Mouse (Mus musculus) gastrocnemius, postnatal 10 days (tissue): ENCODE measurements at regions not wholly inside any gene's neighbourhood (a gene's known extent, or its start where the extent isn't known, plus 50 kb on each side); places are given as distances from the start of the nearest gene placed in this dataset.
A peak's percentile ranks its signal among the peaks of the same experiment; 100 is the strongest.
"Not testable (repeated sequence)": the region's sequence is repeated elsewhere in the genome, so short reads cannot be mapped to it uniquely, and the experiment has no call there.

Experiments
- DNase-seq: peaks from one replicate; pipeline ENCODE4 v3.0.0; 2021; ENCODE audit warnings: mixed read lengths

GRCm38 (mm10) chr8:112427721-112428389, 142.0 kb upstream of the Cntnap4 start:
- no peak for DNase-seq

- DNase-seq: no peak
Observed at GRCm38 (mm10) chr8:112411968-112412367, 157.9 kb upstream of the Cntnap4 start.

- peak; percentile 42 for DNase-seq
Observed at GRCm38 (mm10) chr8:112411213-112411612, 158.6 kb upstream of the Cntnap4 start.

- DNase-seq: no peak
Observed at GRCm38 (mm10) chr8:112408211-112408735, 161.6 kb upstream of the Cntnap4 start.

DNA sequence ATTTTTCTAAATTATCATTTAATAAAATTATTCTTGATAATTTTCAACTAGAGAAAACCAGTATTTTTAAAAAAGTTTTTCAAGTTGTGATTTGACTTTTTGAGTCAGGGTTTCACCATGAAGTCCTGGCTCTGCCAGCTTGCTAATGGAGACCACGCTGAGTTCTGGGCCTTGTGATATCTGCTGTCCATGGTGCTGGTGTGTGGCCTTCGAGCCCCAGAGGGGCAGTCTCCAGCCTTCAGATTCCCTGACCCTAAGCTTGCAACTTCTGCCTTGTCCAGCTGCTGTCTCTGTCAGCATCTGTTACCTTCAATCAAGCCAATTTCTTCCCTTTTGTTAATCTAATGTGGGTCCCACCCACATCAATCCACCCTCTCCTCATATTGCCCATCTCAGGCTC, 165.8 kb upstream of the Cntnap4 start:
- DNase-seq: no peak

DNA sequence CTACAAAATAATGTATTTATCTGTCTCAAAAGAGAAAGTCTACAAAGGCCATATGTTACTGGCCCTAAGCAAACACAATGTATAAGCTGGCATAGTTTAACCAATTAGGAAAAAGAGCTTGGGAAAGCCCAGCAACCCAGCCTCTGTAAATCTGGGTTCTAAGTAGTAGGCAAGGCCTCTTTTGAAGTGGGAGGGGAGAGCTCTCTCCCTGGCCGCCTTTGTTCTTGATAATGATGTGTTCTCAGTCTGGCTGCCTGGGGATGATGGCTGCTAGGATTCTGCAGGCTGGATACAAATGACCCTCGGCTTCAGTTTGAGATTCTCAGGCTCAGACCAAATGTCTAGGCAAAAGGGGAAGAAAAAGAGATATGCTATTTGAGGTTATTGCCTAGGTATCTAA, 172.4 kb upstream of the Cntnap4 start:
- no peak for DNase-seq

- DNase-seq: no peak
Observed at GRCm38 (mm10) chr8:112390108-112390507, 179.7 kb upstream of the Cntnap4 start.

- no peak for DNase-seq
Observed at GRCm38 (mm10) chr8:112348323-112348722, 221.5 kb upstream of the Cntnap4 start.

DNA sequence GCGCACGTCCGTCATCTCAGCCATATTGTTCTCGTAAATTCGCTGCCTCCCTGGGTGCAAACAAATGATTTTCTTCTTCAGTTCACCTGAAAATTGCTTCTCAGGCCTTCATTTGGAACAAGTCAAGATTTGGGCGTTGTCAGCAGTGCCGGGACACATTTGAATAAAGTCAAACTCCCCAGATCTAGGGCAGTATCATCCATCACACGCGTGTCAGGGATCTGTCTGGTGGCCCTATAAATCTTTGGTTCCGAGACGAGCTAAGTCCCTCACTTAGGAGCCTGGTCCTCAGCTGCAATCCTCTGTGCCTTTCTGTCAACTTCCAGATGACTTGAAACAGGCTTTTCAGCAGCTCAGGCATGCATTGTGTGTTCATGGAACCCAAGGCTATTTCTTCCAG, 236.7 kb upstream of the Cntnap4 start:
- no peak for DNase-seq

DNA sequence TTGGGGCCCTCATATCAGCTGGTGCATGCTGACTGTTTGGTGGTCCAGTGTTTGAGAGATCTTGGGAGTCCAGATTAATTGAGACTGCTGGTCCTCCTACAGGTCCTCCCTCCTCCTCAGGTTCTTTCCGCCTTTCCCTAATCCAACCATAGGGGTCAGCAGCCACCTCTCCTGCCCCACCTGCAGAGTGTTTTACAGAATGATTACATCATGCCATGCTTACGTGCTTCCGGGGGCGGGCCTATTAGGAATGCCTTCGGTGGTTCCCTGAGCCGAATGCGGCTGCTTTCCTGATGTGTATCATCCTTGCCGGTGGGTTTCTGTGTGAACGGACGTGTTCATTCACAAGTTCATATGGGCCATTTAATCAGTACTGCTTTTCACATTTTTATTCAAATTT, 237.8 kb upstream of the Cntnap4 start:
- no peak for DNase-seq

DNA sequence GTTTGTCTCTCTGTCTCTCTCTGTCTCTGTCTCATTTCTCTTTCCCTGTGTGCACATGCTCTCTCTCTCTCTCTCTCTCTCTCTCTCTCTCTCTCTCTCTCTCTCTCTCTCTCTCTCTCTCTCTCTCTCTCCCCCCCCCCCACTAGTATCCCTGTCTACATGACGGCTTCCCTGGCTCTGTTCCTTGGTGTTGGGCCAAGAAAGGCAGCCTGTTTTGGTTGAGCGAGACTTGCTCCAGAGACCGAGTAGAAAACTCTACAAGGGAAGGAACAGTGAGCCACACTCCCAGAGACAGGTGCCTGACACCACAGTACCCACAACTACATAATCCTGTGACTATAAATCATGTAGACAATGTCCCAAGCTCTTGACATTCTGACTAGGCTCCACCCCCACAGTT, 260.0 kb upstream of the Cntnap4 start:
- DNase-seq: no peak

DNA sequence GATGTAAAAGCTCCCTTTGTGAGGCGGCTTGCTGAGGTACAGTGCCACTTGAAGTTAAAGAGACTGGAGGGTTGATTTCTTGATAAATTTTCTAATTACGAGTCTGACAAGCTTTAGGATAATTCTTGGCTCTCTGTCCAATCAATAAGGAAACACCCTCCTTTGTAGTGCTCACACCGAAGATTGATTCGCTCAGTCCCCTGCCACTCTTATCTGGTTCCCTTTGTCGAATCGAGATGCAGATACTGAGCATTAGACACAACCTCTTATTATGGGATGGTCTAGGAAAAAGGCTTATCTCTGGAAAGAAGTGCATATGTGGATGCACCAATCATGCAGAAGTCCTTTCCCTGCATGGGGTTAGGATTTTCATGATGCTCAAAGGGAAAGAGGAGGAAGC, 261.5 kb upstream of the Cntnap4 start:
- no peak for DNase-seq

- DNase-seq: no peak
Observed at GRCm38 (mm10) chr8:112297021-112297420, 272.8 kb upstream of the Cntnap4 start.

DNA sequence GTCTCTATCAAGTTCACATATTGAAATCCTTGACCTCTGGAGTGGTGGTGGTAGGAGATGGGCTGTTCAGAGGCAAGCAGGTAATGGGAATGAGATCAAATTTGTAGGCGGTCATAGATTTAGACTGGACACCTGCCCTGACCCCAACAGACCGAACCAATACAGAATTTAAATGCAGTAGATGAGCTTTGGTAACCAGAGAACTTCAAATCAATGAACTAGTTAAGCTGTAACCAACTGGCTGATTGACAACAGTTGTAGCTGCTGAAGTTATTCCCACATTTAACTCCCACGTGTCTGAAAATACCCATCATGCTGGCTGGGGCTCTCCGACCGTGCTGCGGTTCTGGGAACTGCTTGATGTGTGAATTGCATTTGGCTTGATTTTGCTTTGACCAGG, 268.5 kb upstream of the Gm6793 start:
- no peak for DNase-seq

GRCm38 (mm10) chr8:112269598-112269997, 254.8 kb upstream of the Gm6793 start:
- DNase-seq: no peak

GRCm38 (mm10) chr8:112269214-112269566, 254.4 kb upstream of the Gm6793 start:
- DNase-seq: no peak

- DNase-seq: no peak
Observed at GRCm38 (mm10) chr8:112268544-112269213, 253.8 kb upstream of the Gm6793 start.

- DNase-seq: no peak
Observed at GRCm38 (mm10) chr8:112257922-112258475, 243.2 kb upstream of the Gm6793 start.

DNA sequence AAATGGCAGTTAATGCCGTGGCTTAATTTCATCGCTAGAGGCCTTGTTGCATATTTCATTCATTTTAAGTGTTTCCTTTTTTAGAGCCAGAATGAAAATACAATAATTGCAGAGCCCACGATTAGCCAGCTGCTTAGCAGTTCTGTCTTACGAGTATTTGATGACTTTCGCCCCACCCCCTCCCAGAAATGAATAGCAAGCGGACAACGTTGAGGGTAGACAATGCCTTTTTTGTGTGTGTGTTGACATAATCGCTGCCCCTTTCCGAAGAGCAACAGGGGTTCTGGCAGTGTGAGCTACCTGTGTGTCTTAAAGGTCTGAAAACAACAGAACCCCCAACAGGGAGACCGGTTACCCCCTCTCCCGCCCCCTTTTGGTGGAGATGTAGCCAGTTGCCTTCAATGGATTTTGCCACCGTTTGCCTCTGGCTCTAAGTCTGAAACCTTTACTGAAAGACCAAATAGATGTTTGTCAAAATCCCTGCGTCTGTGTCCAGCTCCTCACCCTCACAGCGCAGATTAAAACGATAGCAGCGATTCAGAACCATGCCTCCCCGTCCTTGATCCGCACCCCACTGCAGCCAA, 242.6 kb upstream of the Gm6793 start:
- DNase-seq: no peak

- not testable (repeated sequence) for DNase-seq
Observed at GRCm38 (mm10) chr8:112246629-112247028, 231.8 kb upstream of the Gm6793 start.

- DNase-seq: no peak
Observed at GRCm38 (mm10) chr8:112238681-112239080, 223.8 kb upstream of the Gm6793 start.

GRCm38 (mm10) chr8:112236751-112237150, 221.9 kb upstream of the Gm6793 start:
- DNase-seq: not testable (repeated sequence)

DNA sequence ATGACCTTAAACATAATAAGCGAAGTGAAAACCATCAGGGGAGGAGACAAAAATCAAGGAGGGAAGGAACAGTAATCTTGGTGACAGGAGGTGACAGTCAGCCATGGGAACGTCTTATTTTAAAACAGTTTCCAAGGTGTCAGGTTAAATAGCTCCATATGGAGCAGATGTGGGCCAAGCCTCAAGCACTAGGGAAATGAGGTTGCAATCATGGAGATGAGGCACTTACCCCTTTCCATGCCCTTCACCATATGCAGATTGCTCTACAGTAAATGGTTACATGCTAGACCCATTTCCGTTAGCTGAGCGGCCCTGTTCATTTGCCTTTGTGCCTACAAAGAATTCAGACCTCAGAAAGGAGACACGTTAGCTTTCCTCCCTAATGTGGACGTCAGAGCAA, 204.8 kb upstream of the Gm6793 start:
- DNase-seq: no peak
